Mouse (Mus musculus) midbrain, embryonic 13.5 days (tissue): ENCODE measurements around the gene Sik3. TPM values are rescaled to one million over a fixed set of nuclear protein-coding genes. Genes with fewer than 3 reads are reported as not detected.
A peak's percentile ranks its signal among the peaks of the same experiment; 100 is the strongest.

Source experiments
- ATAC-seq: fragments of 200-750 bp; cut with Nextera tagmentation; 2 replicates; pipeline ENCODE4 v1.8.0; 2017; ENCODE audit warnings: mild to moderate bottlenecking, moderate TSS enrichment, moderate library complexity
- H3K27ac ChIP-seq: fragments of 300-500 bp; sonication (generic); 2 replicates; pipeline ENCODE4 v1.5.1; 2015; ENCODE audit warnings: inconsistent platforms, mild to moderate bottlenecking, moderate library complexity
- H3K27me3 ChIP-seq: fragments of 300-500 bp; sonication (generic); 2 replicates; pipeline ENCODE4 v1.6.1; 2015; ENCODE audit warnings: mild to moderate bottlenecking, inconsistent platforms
- H3K36me3 ChIP-seq: fragments of 300-500 bp; sonication (generic); 2 replicates; pipeline ENCODE4 v1.6.1; 2015; ENCODE audit warnings: mild to moderate bottlenecking, inconsistent platforms
- H3K4me1 ChIP-seq: fragments of 300-500 bp; sonication (generic); replicated peaks from 2 replicates; pipeline ENCODE4 v1.6.1; 2015; ENCODE audit warnings: inconsistent platforms
- H3K4me2 ChIP-seq: fragments of 300-500 bp; sonication (generic); replicated peaks from 2 replicates; pipeline ENCODE4 v1.6.1; 2015; ENCODE audit warnings: moderate library complexity, mild to moderate bottlenecking, inconsistent platforms
- H3K4me3 ChIP-seq: fragments of 300-500 bp; sonication (generic); replicated peaks from 2 replicates; pipeline ENCODE4 v1.5.1; 2015; ENCODE audit warnings: mild to moderate bottlenecking, inconsistent platforms
- H3K9ac ChIP-seq: fragments of 300-500 bp; sonication (generic); replicated peaks from 2 replicates; pipeline ENCODE4 v1.6.1; 2015; ENCODE audit warnings: mild to moderate bottlenecking, inconsistent platforms
- H3K9me3 ChIP-seq: fragments of 300-500 bp; sonication (generic); 2 replicates; pipeline ENCODE4 v1.6.1; 2016; ENCODE audit warnings: mild to moderate bottlenecking, inconsistent platforms
- WGBS: fragments of 180-500 bp; shearing (Covaris S2); methylation state at CpG from one replicate; pipeline ENCODE4 v1.1.7; 2015; 5-methylcytosine and 5-hydroxymethylcytosine counted together
- polyA plus RNA-seq: library from polyadenylated mRNA; unstranded; fragments of >200 nt; fragmentation: Nextera tagmentation; extraction: Ambion mirVana; gene quantifications from 2 replicates; pipeline ENCODE4 v1.2.1, GENCODE M21; 2015

Sik3 gene
- polyA plus RNA-seq, 1 experiment from 2014 or later: 6.7 TPM

GRCm38 (mm10) chr9:46004529-46004928 lies 8.1 kb upstream of the Sik3 start:
- Histone ChIP-seq H3K9me3 (no peaks in the 10 kb centered on the region), H3K9ac (no peak overlapping the region), H3K27me3 (no peaks in the 10 kb centered on the region), H3K36me3 (no peaks in the 10 kb centered on the region), H3K4me1 (no peaks in the 10 kb centered on the region), H3K4me2 (no peak overlapping the region), H3K4me3 (no peak overlapping the region), H3K27ac (no peak overlapping the region)
- ATAC-seq: no peak
- 68% methylated on average over 3 of the region's 3 CpGs for WGBS

DNA sequence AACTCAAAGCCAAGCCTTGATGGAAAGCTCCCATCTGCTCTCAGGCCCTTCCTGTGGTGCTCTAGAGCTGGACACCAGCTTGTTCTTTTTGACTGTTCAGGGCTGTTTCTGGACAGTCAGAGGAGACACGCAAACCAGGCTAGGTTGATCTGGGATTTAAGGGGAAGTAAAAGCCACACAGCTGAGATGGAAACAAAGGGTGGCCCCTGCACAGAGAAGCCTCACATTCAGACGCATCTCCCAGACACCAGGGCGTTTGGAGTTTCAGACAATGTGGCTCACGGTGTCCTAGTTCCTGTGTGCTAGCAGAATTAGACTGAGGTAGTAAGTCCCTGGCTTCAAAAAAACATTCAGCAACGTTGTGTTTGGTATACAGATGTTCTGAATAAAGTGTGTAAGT lies 6.4 kb upstream of the Sik3 start:
- Histone ChIP-seq H3K4me3 (no peak overlapping the region), H3K9ac (no peak overlapping the region), H3K27me3 (0 out of 2 replicates have a peak, but pooled peaks cover 1% of the 10 kb centered on the region), H3K9me3 (no peaks in the 10 kb centered on the region), H3K4me1 (peaks cover 2% of the 10 kb centered on the region; the same call in 1 of the 2 replicates), H3K27ac (no peak overlapping the region), H3K4me2 (no peak overlapping the region), H3K36me3 (no peaks in the 10 kb centered on the region)
- WGBS: 53% methylated on average over 5 of the region's 5 CpGs
- no peak for ATAC-seq

DNA sequence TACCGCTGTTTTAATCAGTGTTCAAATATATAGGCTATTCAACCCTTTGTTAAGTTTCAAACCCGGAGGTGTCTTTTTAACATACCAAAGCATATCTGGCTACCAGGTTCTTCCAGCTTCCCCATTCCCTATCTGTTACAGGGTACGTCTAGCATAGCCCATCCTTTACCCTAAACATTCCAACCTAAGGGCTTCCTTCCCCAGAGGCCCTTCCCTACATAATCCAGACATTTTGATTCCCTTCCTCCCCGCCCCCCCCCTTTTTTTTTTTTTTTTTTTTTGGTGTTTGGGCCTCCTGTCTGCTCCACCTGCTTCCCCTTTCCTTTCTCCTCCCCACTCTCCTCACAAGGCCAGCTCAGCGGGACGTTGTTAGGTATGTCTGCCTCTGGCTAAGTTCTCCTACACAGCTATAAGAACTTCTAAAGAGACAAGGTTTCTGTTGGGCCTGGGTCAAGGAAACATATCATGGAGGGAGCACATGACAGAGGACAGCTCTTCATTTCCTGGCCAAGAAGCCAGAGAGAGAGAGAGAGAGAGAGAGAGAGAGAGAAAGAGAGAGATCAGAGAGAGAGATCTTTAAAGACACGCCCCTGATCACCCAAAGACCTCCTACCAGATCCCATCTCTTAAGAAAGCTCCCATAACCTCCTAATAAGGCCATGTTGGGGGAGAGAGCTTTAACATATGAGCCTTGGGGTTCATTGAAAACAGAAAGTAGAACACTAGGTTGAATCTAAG lies 3.5 kb upstream of the Sik3 start:
- H3K4me1 ChIP-seq: peaks cover 21% of the 10 kb centered on the region
- no peaks in the 10 kb centered on the region for H3K9me3 ChIP-seq
- 0 out of 2 replicates have a peak, but pooled peaks cover 3% of the 10 kb centered on the region for H3K27me3 ChIP-seq
- H3K4me3 ChIP-seq: no peak overlapping the region
- H3K36me3 ChIP-seq: no peaks in the 10 kb centered on the region
- no peak overlapping the region for H3K27ac ChIP-seq
- no peak for ATAC-seq
- WGBS: 69% methylated on average over 7 of the region's 7 CpGs
- no peak overlapping the region for H3K9ac ChIP-seq
- no peak overlapping the region for H3K4me2 ChIP-seq

GRCm38 (mm10) chr9:46009669-46009983 lies 3.0 kb upstream of the Sik3 start:
- H3K27ac ChIP-seq: no peak overlapping the region
- H3K4me3 ChIP-seq: no peak overlapping the region
- no peak for ATAC-seq
- H3K4me2 ChIP-seq: no peak overlapping the region
- H3K9me3 ChIP-seq: no peaks in the 10 kb centered on the region
- 86% methylated on average over 1 of the region's 1 CpGs for WGBS
- H3K9ac ChIP-seq: no peak overlapping the region
- H3K4me1 ChIP-seq: peaks cover 27% of the 10 kb centered on the region
- 0 out of 2 replicates have a peak, but pooled peaks cover 3% of the 10 kb centered on the region for H3K27me3 ChIP-seq
- no peaks in the 10 kb centered on the region for H3K36me3 ChIP-seq

- 0 out of 2 replicates have a peak overlapping the region, but pooled peaks have one; percentile 90 for H3K27ac ChIP-seq
- H3K4me3 ChIP-seq: peak overlapping the region; percentile 97; the same call in 1 of the 2 replicates
- H3K9me3 ChIP-seq: no peaks in the 10 kb centered on the region
- WGBS: 58% methylated on average over 3 of the region's 3 CpGs
- H3K4me2 ChIP-seq: peak overlapping the region; percentile 84
- no peak overlapping the region for H3K9ac ChIP-seq
- H3K4me1 ChIP-seq: peaks cover 44% of the 10 kb centered on the region
- ATAC-seq: no peak
- 0 out of 2 replicates have a peak, but pooled peaks cover 3% of the 10 kb centered on the region for H3K27me3 ChIP-seq
- H3K36me3 ChIP-seq: no peaks in the 10 kb centered on the region
These were observed 1.3 kb upstream of the Sik3 start for GRCm38 (mm10) chr9:46011094-46011970.

DNA sequence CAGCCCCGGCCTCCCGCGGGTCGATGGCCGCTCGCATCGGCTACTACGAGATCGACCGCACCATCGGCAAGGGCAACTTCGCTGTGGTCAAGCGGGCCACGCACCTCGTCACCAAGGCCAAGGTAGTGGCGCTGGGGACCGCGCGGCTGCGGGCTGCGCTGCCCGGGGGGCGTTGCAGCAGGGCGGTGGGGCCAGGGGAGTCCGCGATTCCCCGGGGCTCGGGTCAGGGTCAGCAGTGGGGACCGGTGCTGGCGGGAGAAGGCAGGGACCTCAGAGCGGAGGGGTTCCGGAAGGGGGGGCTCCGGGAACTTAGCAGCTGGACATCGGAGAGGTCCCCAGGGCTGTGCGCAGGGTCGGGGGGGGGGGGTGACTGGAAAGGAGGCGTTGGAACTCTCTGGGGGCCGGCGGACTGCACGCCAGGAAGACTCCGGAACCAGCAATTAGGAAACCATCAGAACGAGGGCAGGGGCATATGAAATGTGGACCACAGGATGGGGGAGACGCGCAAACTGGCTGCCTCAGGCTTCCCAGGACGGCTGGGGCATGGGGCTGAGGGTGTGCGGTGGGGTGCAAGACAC lies 478 bp downstream of the Sik3 start:
- Histone ChIP-seq H3K27me3 (0 out of 2 replicates have a peak, but pooled peaks cover 3% of the 10 kb centered on the region), H3K4me2 (peak overlapping the region; percentile 84), H3K9me3 (no peaks in the 10 kb centered on the region), H3K36me3 (no peaks in the 10 kb centered on the region), H3K9ac (peak overlapping the region; percentile 97), H3K27ac (peak overlapping the region; percentile 90), H3K4me3 (peak overlapping the region; percentile 97), H3K4me1 (peaks cover 48% of the 10 kb centered on the region)
- under 1% methylated on average over 44 of the region's 46 CpGs for WGBS
- peak; percentile 74 for ATAC-seq

DNA sequence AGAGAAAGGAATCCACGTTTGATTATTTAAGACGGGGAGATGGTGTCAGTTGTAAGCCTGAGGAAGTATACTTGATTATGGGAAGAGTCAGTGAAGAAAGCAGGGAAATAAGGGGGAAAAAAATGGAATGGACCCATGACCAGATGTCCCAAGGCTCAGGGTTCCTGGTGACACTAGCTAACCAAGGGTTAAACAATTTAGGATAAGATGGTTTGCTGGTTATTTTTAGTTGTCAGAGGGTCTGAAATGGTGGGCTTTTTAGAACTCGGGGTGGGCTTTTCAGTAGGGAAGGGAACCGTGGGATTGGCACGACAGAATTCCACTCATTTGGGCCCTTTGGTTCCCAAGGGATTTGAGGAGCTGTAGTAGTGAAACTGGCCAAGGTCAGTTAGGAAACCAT lies 996 bp downstream of the Sik3 start:
- Histone ChIP-seq H3K9ac (peak overlapping the region; percentile 97), H3K4me3 (peak overlapping the region; percentile 97), H3K9me3 (no peaks in the 10 kb centered on the region), H3K4me1 (peaks cover 48% of the 10 kb centered on the region), H3K36me3 (no peaks in the 10 kb centered on the region), H3K27me3 (0 out of 2 replicates have a peak, but pooled peaks cover 3% of the 10 kb centered on the region), H3K27ac (peak overlapping the region; percentile 90), H3K4me2 (peak overlapping the region; percentile 84)
- 2% methylated on average over 5 of the region's 5 CpGs for WGBS
- no peak for ATAC-seq

- peak overlapping the region; percentile 84 for H3K4me2 ChIP-seq
- peak overlapping the region; percentile 97 for H3K4me3 ChIP-seq
- WGBS: 3% methylated on average over 10 of the region's 10 CpGs
- peak overlapping the region; percentile 48; the same call in 1 of the 2 replicates for H3K9ac ChIP-seq
- peaks cover 51% of the 10 kb centered on the region for H3K4me1 ChIP-seq
- H3K36me3 ChIP-seq: no peaks in the 10 kb centered on the region
- H3K9me3 ChIP-seq: no peaks in the 10 kb centered on the region
- ATAC-seq: no peak
- 0 out of 2 replicates have a peak, but pooled peaks cover 3% of the 10 kb centered on the region for H3K27me3 ChIP-seq
- no peak overlapping the region for H3K27ac ChIP-seq
These were observed 1.6 kb downstream of the Sik3 start for GRCm38 (mm10) chr9:46014251-46014681.

DNA sequence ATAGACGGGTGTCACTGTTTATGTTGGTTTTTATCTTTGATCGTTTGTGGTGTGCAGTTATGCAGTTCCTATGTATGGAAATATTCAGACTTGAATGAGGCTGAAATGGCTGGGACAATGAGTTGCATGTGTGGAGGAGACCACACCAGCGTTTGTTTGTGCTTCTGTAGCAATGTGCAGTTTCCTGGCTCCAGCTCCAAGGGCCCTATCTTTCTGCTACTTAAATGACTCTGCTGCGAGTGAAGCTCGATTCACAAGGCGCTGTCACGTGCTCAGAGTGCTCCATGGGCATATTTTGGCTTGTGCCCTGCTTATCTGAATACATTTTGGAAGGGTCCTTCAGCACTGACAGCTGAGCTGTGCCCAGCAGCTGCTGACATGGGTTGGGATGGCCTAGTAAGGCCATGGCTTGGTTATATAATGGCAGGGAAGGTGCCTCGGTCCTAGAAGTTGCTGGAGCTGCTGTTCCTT lies 2.5 kb downstream of the Sik3 start:
- H3K4me3 ChIP-seq: peak overlapping the region; percentile 3; the same call in 1 of the 2 replicates
- H3K4me2 ChIP-seq: peak overlapping the region; percentile 84
- ATAC-seq: no peak
- H3K27me3 ChIP-seq: 0 out of 2 replicates have a peak, but pooled peaks cover 3% of the 10 kb centered on the region
- no peaks in the 10 kb centered on the region for H3K9me3 ChIP-seq
- peak overlapping the region; percentile 11 for H3K9ac ChIP-seq
- 41% methylated on average over 8 of the region's 8 CpGs for WGBS
- peaks cover 56% of the 10 kb centered on the region for H3K4me1 ChIP-seq
- H3K27ac ChIP-seq: peak overlapping the region; percentile 48; the same call in 1 of the 2 replicates
- H3K36me3 ChIP-seq: no peaks in the 10 kb centered on the region

DNA sequence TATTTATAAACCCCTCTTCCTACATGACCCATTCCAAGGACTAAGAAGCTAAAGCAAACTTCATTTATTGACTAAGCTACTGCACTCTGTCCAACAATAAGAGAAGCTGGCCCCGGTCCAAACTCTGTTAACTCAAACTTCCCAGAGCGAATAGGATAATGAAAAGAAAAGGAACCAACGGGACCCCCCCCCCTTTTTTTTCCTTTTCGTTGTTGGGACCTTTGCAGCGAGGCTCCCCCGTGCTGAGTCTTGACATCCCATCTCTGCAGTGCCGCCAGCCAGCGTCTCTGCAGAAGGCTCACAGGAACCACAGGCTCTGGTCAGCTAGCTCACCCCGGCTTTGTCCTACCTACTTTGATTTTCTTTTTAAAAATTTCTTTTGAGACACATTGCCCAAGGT lies 3.2 kb downstream of the Sik3 start:
- Histone ChIP-seq H3K4me3 (no peak overlapping the region), H3K27me3 (0 out of 2 replicates have a peak, but pooled peaks cover 3% of the 10 kb centered on the region), H3K36me3 (peaks cover 2% of the 10 kb centered on the region; the same call in 1 of the 2 replicates), H3K27ac (peak overlapping the region; percentile 48; the same call in 1 of the 2 replicates), H3K9ac (no peak overlapping the region), H3K9me3 (no peaks in the 10 kb centered on the region), H3K4me1 (peaks cover 56% of the 10 kb centered on the region), H3K4me2 (peak overlapping the region; percentile 84)
- WGBS: 13% methylated on average over 9 of the region's 9 CpGs
- ATAC-seq: no peak

- H3K4me2 ChIP-seq: no peak overlapping the region
- no peaks in the 10 kb centered on the region for H3K9me3 ChIP-seq
- H3K9ac ChIP-seq: no peak overlapping the region
- peaks cover 5% of the 10 kb centered on the region; the same call in 1 of the 2 replicates for H3K36me3 ChIP-seq
- H3K27ac ChIP-seq: no peak overlapping the region
- no peak overlapping the region for H3K4me3 ChIP-seq
- WGBS: 54% methylated on average over 4 of the region's 4 CpGs
- H3K4me1 ChIP-seq: peaks cover 52% of the 10 kb centered on the region
- ATAC-seq: no peak
- H3K27me3 ChIP-seq: no peaks in the 10 kb centered on the region
These were observed 3.8 kb downstream of the Sik3 start for GRCm38 (mm10) chr9:46016417-46016816.
